Mouse (Mus musculus): ENCODE results near the gene Ifih1. TPM values are rescaled to one million over a fixed set of nuclear protein-coding genes. Genes with fewer than 3 reads are reported as not detected.
A peak's percentile ranks its signal among the peaks of the same experiment; 100 is the strongest.

The Ifih1 gene
- polyA plus RNA-seq, 1 experiment from 2014 or later = 4.8 TPM

DNA sequence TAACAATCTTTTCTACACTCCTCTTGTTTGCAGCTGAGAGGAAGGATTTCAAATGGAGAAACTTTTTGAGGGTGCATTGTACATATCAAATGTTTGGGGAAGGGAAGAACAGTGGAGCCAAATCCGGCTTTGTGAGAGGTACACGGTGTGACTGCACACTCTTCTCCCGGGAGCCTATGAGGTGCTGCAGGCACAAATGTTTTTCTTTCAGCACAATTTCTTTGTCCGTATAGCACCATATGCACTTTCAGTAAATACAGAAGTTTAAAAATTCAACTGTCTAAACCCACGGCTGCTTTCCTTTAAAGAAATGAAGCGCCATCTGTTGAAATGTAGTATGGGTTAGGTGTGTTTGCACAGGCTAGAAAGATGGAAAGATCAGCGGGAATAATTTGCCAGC is 71.8 kb downstream of the Ifih1 start:
- H3K36me3 ChIP-seq (ENCODE audit: control insufficient read depth, insufficient read depth, low read length) = no peaks in the 10 kb centered on the region
- H3K4me3 ChIP-seq (replicated peaks; ENCODE audit: low read length) = no peak overlapping the region
- H3K4me2 ChIP-seq (ENCODE audit: low read depth, low read length) = peak overlapping the region; percentile 38
- H3K9ac ChIP-seq (ENCODE audit: low read length) = no peak overlapping the region
- peak overlapping the region; percentile 57 for H3K27ac ChIP-seq (ENCODE audit: low read length)
- no peaks in the 10 kb centered on the region for H3K4me1 ChIP-seq (ENCODE audit: control insufficient read depth, insufficient read depth, low read length)
- no peak for ATAC-seq (ENCODE audit: insufficient read depth, low FRiP score)
- H3K27me3 ChIP-seq (ENCODE audit: control insufficient read depth, insufficient read depth, low read length) = no peaks in the 10 kb centered on the region
- 44% methylated on average over 7 of the region's 7 CpGs for WGBS
- no peaks in the 10 kb centered on the region for H3K9me3 ChIP-seq (replicated peaks; ENCODE audit: control insufficient read depth, low read length)

DNA sequence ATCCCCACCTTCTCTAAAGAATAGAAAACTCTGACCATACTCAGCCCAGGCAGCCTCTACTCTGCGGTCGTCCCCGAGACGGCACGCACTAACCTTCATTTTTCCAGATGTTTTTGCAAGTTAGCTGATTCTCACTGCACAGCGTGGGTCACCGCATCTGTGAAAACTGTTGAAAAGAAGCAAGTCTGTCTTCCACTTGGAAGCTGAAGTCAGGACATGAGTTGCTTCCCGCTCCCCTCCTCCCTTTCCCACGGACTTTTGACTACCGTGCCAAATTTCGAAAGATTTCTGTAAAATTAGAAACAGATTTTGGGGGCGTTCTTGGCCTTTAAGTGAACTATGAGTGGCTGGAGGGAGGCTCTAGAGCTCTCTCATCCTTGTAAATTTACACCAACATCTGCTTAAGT is 72.3 kb downstream of the Ifih1 start, which contains the start of gene Fap:
Gene Fap, minus strand, starts transcription at position 323 of the 407 bp plus-strand sequence.
- Histone ChIP-seq H3K9ac (ENCODE audit: low read length) (peak within 1 kb of the TSS; percentile 45), H3K27me3 (ENCODE audit: control insufficient read depth, insufficient read depth, low read length) (no peaks in the 10 kb centered on the region), H3K4me1 (ENCODE audit: control insufficient read depth, insufficient read depth, low read length) (no peaks in the 10 kb centered on the region), H3K27ac (ENCODE audit: low read length) (peak within 1 kb of the TSS; percentile 57), H3K4me2 (ENCODE audit: low read depth, low read length) (peak within 1 kb of the TSS; percentile 38), H3K36me3 (ENCODE audit: control insufficient read depth, insufficient read depth, low read length) (no peaks in the 10 kb centered on the region), H3K9me3 (replicated peaks; ENCODE audit: control insufficient read depth, low read length) (no peaks in the 10 kb centered on the region), H3K4me3 (replicated peaks; ENCODE audit: low read length) (peak within 1 kb of the TSS; percentile 39)
- 35% methylated on average over 12 of the region's 12 CpGs for WGBS
- peak; percentile 62; the same call in 1 of the 2 replicates for ATAC-seq (ENCODE audit: insufficient read depth, low FRiP score)

DNA sequence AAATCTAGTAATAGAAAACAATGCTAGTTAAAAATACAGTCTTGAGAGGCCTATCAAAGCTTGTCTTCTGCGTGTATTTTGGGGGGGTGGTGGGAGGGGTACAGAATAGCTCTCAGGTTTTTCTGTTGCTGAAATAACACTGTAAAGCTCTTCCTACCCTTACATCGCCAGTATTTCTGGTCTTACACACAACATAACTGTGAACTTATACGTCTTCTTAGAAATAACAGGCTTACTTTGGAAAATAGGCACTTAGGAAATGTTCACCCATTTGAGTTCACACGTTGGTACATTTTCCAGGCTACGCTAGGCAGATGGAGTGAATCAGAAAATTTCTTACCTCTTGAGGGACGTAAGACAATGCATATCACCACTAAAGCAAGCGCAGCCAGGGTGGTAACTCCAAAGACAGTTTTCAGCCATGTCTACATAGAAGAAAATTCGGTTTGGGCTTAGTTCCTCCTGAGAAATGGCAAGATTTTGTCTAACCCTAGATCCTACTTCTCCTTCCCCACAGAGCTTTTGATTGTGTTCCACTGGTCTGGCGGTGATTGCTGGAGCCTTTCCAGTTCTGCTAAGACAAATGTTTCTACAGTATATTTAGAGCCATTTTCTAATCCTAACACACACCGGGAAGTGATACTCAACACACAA is 72.8 kb downstream of the Ifih1 start:
- H3K4me2 ChIP-seq (ENCODE audit: low read depth, low read length) = peak overlapping the region; percentile 38
- no peaks in the 10 kb centered on the region for H3K9me3 ChIP-seq (replicated peaks; ENCODE audit: control insufficient read depth, low read length)
- no peak; the same call in 1 of the 2 replicates for ATAC-seq (ENCODE audit: insufficient read depth, low FRiP score)
- H3K9ac ChIP-seq (ENCODE audit: low read length) = peak overlapping the region; percentile 45
- 54% methylated on average over 10 of the region's 10 CpGs for WGBS
- H3K27ac ChIP-seq (ENCODE audit: low read length) = peak overlapping the region; percentile 57
- peak overlapping the region; percentile 39 for H3K4me3 ChIP-seq (replicated peaks; ENCODE audit: low read length)
- H3K27me3 ChIP-seq (ENCODE audit: control insufficient read depth, insufficient read depth, low read length) = no peaks in the 10 kb centered on the region
- no peaks in the 10 kb centered on the region for H3K4me1 ChIP-seq (ENCODE audit: control insufficient read depth, insufficient read depth, low read length)
- H3K36me3 ChIP-seq (ENCODE audit: control insufficient read depth, insufficient read depth, low read length) = no peaks in the 10 kb centered on the region

DNA sequence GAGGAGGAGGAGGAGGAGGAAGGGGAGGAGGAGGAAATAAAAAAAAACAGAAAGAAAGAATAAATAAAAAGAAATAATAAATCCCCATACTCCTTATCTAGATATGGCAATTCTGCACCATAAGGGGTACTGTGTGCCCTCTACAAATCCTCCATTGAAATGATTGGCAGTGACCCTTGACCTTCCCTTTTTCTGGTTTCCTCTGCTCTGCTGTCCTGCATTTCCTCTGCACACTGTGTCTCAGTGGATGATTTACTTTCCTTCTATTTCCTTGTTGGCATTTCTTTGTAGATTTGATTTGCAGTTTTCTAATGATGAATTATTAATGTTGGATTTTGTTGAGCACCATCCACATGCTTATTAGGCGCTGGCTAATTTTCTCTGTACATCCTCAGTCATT is 81.4 kb downstream of the Ifih1 start:
- no peak overlapping the region for H3K4me2 ChIP-seq (ENCODE audit: low read depth, low read length)
- H3K4me1 ChIP-seq (ENCODE audit: control insufficient read depth, insufficient read depth, low read length) = no peaks in the 10 kb centered on the region
- H3K4me3 ChIP-seq (replicated peaks; ENCODE audit: low read length) = no peak overlapping the region
- no peak overlapping the region for H3K9ac ChIP-seq (ENCODE audit: low read length)
- 88% methylated on average over 1 of the region's 1 CpGs for WGBS
- no peak overlapping the region for H3K27ac ChIP-seq (ENCODE audit: low read length)
- ATAC-seq (ENCODE audit: insufficient read depth, low FRiP score) = no peak
- no peaks in the 10 kb centered on the region for H3K27me3 ChIP-seq (ENCODE audit: control insufficient read depth, insufficient read depth, low read length)
- no peaks in the 10 kb centered on the region for H3K36me3 ChIP-seq (ENCODE audit: control insufficient read depth, insufficient read depth, low read length)
- H3K9me3 ChIP-seq (replicated peaks; ENCODE audit: control insufficient read depth, low read length) = no peaks in the 10 kb centered on the region

DNA sequence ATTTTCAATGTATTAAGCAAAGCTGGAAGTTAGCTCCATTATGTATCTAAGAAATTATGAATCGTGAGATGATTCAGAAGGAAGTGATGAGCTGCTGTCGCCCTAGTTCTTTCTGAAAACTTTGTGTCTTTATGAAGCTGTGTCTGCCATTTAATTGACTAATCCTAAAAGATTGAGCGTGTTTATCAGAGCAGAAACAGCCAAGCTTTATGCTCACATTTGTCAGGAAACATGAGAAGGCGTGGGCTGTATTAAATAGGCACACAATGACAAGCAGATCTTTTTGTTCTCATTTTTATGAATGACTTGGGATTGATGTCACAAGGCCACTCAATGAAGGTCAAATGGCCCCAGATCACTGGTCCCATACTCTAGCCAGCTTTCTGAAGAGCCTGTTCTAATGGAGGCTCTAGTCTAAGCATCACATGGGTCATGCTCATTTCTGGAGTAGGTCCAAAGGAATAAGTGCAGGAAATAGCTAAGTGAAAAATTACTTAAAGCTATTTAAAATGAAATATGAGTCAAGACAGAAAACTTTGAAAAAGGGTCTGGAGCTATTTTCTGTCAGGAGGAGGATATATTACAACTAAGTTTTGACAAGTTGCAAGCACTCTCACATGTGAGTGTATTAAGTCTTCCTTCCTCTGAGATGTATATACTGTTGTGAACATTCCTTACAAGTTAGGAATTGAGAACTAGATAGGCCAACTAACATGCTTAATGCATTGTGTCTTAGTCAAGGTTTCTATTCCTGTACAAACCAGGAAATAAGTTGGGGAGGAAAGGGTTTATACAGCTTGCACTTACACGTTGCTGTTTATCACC is 83.2 kb downstream of the Ifih1 start:
- Histone ChIP-seq H3K4me1 (ENCODE audit: control insufficient read depth, insufficient read depth, low read length) (no peaks in the 10 kb centered on the region), H3K36me3 (ENCODE audit: control insufficient read depth, insufficient read depth, low read length) (no peaks in the 10 kb centered on the region), H3K4me2 (ENCODE audit: low read depth, low read length) (no peak overlapping the region), H3K27me3 (ENCODE audit: control insufficient read depth, insufficient read depth, low read length) (no peaks in the 10 kb centered on the region), H3K4me3 (replicated peaks; ENCODE audit: low read length) (no peak overlapping the region), H3K9ac (ENCODE audit: low read length) (no peak overlapping the region), H3K9me3 (replicated peaks; ENCODE audit: control insufficient read depth, low read length) (no peaks in the 10 kb centered on the region), H3K27ac (ENCODE audit: low read length) (no peak overlapping the region; the same call in 1 of the 2 replicates)
- peak; percentile 72; the same call in 1 of the 2 replicates for ATAC-seq (ENCODE audit: insufficient read depth, low FRiP score)
- 44% methylated on average over 5 of the region's 5 CpGs for WGBS

DNA sequence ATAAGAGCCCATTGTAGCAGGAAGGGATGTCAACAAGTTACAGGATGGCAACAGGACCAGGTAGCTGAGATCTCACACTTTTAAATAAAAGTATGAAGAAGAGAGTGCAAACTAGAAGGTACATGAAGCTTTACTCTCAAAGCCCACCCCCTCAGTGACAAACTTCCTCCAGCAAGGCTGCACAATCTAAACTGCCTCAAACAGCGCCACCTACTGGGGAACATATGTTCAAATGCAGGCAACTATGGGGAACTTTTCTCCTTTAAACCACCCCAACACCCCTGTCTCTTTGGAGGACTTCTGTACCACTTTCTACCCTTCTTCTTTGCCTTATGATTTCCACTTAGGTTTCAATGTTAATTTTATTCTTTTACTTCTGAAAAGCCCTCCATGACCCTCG is 88.6 kb downstream of the Ifih1 start:
- Histone ChIP-seq H3K4me2 (ENCODE audit: low read depth, low read length) (no peak overlapping the region), H3K27me3 (ENCODE audit: control insufficient read depth, insufficient read depth, low read length) (no peaks in the 10 kb centered on the region), H3K4me3 (replicated peaks; ENCODE audit: low read length) (no peak overlapping the region), H3K9ac (ENCODE audit: low read length) (no peak overlapping the region), H3K27ac (ENCODE audit: low read length) (no peak overlapping the region), H3K9me3 (replicated peaks; ENCODE audit: control insufficient read depth, low read length) (no peaks in the 10 kb centered on the region), H3K36me3 (ENCODE audit: control insufficient read depth, insufficient read depth, low read length) (no peaks in the 10 kb centered on the region), H3K4me1 (ENCODE audit: control insufficient read depth, insufficient read depth, low read length) (no peaks in the 10 kb centered on the region)
- ATAC-seq (ENCODE audit: insufficient read depth, low FRiP score) = no peak
- WGBS = 76% methylated on average over 2 of the region's 2 CpGs

DNA sequence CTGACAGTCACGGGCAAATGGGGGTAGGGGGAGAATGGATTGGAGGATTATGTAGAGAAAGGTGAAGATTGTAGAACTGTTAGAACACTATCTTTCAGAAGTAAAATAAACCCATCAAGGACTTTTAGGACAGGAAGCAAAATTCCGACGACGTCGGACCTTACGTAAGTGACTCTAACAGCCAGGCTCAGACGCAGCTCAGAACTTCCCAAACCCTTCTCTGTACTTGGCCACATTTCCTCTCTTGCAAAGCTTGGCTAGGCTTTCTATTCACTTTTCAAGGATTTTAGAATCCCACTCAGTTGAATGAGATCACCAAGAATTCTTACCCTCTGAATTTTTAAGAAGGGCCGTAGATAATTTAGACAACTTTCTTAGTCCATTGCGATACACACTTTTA is 89.7 kb downstream of the Ifih1 start:
- Histone ChIP-seq H3K4me1 (ENCODE audit: control insufficient read depth, insufficient read depth, low read length) (no peaks in the 10 kb centered on the region), H3K36me3 (ENCODE audit: control insufficient read depth, insufficient read depth, low read length) (no peaks in the 10 kb centered on the region), H3K4me2 (ENCODE audit: low read depth, low read length) (no peak overlapping the region), H3K4me3 (replicated peaks; ENCODE audit: low read length) (no peak overlapping the region), H3K27me3 (ENCODE audit: control insufficient read depth, insufficient read depth, low read length) (no peaks in the 10 kb centered on the region), H3K27ac (ENCODE audit: low read length) (no peak overlapping the region), H3K9me3 (replicated peaks; ENCODE audit: control insufficient read depth, low read length) (no peaks in the 10 kb centered on the region), H3K9ac (ENCODE audit: low read length) (no peak overlapping the region)
- 85% methylated on average over 9 of the region's 9 CpGs for WGBS
- no peak for ATAC-seq (ENCODE audit: insufficient read depth, low FRiP score)

DNA sequence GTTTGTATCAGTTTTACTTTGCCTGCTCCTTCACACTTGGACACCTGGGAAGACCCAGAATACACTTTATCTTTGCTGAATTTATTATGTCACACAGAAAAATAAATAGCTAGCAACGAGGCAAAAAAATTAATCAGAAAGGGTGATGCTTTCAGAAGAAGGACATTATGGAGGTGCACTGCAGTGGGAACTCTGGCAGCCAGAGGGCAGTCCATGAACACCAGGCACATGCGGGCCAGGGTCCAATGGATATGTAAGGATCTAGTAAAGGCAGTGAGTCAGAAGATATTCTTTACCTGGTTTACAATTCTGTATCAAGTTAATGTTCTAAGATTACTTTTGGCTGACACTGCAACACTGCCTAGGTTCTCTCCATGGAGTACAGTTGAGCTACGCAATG is 96.4 kb downstream of the Ifih1 start:
- H3K4me1 ChIP-seq (ENCODE audit: control insufficient read depth, insufficient read depth, low read length) = no peaks in the 10 kb centered on the region
- no peak overlapping the region for H3K4me2 ChIP-seq (ENCODE audit: low read depth, low read length)
- H3K27ac ChIP-seq (ENCODE audit: low read length) = no peak overlapping the region
- H3K9me3 ChIP-seq (replicated peaks; ENCODE audit: control insufficient read depth, low read length) = no peaks in the 10 kb centered on the region
- WGBS = 82% methylated on average over 3 of the region's 3 CpGs
- no peak for ATAC-seq (ENCODE audit: insufficient read depth, low FRiP score)
- H3K27me3 ChIP-seq (ENCODE audit: control insufficient read depth, insufficient read depth, low read length) = no peaks in the 10 kb centered on the region
- H3K36me3 ChIP-seq (ENCODE audit: control insufficient read depth, insufficient read depth, low read length) = no peaks in the 10 kb centered on the region
- no peak overlapping the region for H3K9ac ChIP-seq (ENCODE audit: low read length)
- no peak overlapping the region for H3K4me3 ChIP-seq (replicated peaks; ENCODE audit: low read length)

DNA sequence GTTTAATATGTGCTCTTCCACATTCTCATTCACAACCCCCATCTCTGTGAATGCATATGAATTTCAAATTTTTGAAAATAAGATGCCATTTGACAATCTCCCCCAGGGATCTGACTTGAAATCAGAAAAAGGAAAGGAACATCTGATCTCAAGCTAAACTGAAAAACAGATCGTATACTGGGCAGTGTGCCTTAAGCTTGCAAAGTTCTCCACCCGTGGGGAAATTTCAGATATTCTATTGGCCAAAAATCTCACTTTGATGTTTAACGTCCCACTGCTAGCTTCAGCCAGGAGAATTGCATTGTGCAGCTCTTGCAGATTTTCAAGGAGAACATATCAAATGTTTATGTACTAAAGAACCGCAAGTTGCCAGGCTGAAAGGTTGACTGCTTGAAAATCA is 96.9 kb downstream of the Ifih1 start:
- ATAC-seq (ENCODE audit: insufficient read depth, low FRiP score) = no peak
- Histone ChIP-seq H3K9me3 (replicated peaks; ENCODE audit: control insufficient read depth, low read length) (no peaks in the 10 kb centered on the region), H3K27me3 (ENCODE audit: control insufficient read depth, insufficient read depth, low read length) (no peaks in the 10 kb centered on the region), H3K4me2 (ENCODE audit: low read depth, low read length) (no peak overlapping the region), H3K4me3 (replicated peaks; ENCODE audit: low read length) (no peak overlapping the region), H3K36me3 (ENCODE audit: control insufficient read depth, insufficient read depth, low read length) (no peaks in the 10 kb centered on the region), H3K9ac (ENCODE audit: low read length) (no peak overlapping the region), H3K27ac (ENCODE audit: low read length) (no peak overlapping the region), H3K4me1 (ENCODE audit: control insufficient read depth, insufficient read depth, low read length) (no peaks in the 10 kb centered on the region)
- WGBS = 72% methylated on average over 4 of the region's 4 CpGs

Data from stomach, embryonic 16.5 days (tissue).